Mouse (Mus musculus) erythroblast, embryonic 14.5 days (primary cell): Measurements from ENCODE around the gene Slc38a11.

Experiments used
- GATA1 ChIP-seq: IDR thresholded peaks from 2 replicates; pipeline ENCODE4 v1.6.1; 2012; ENCODE audit warnings: low read length, inconsistent platforms, mixed read lengths
- TAL1 ChIP-seq: IDR thresholded peaks from 3 replicates; pipeline ENCODE4 v1.6.1; 2012; ENCODE audit warnings: low read length, inconsistent platforms, mixed read lengths

DNA sequence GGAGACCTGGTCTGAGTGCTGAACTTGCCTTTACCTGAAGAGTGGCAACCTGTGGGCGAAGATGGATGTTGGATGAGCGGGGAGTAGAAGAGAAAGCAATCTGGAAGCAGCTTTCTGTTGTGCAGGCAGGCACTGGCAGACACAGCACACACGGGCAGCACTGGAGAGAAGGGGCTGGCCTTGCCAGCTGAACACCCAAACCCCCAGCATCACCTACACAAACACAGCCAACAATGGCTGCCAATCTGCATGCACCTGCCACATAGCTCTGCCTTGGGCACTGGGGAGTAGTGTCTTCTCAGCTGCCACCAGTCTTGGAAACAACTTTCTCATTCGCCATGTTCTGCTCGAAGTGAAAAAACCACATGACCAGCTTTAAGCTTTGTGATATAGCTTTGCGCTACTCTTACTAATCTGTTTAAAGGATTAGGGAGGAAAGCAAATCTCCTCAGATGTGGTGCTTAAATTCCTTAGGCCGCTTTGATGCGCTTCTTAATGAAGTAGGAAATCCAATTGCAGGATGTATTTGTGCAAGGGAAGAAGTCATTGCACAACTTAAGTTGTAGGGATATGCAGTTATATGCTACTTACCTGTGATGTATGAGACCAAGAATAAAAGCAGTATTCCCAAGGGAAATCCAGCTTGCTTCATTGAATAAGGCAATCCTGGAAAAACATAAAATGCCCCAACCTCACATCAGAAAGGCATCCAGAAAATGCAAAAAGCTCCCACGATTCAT lies 2.9 kb downstream of the Slc38a11 start:
- no peak for TF ChIP-seq GATA1
- TF ChIP-seq TAL1, result no peak
